Mouse (Mus musculus) liver, embryonic 16.5 days (tissue): ENCODE data around the gene Vmn1r77. TPM values are rescaled to one million over a fixed set of nuclear protein-coding genes. Genes with fewer than 3 reads are reported as not detected.
"Not testable (repeated sequence)": the region's sequence is repeated elsewhere in the genome, so short reads cannot be mapped to it uniquely, and the experiment has no call there.

Experiments
- ATAC-seq: fragments of 200-750 bp; cut with Nextera tagmentation; 2 replicates; pipeline ENCODE4 v1.8.0; 2017; ENCODE audit warnings: low read depth, mild to moderate bottlenecking, moderate number of reproducible peaks, moderate library complexity
- H3K27ac ChIP-seq: fragments of 300-500 bp; sonication (generic); 2 replicates; pipeline ENCODE4 v1.5.1; 2014; ENCODE audit warnings: mild to moderate bottlenecking, low read length
- H3K27me3 ChIP-seq: fragments of 300-500 bp; sonication (generic); 2 replicates; pipeline ENCODE4 v1.6.1; 2014; ENCODE audit warnings: low read depth, low read length, mixed read lengths; ENCODE audit not compliant: control insufficient read depth, insufficient read depth
- H3K36me3 ChIP-seq: fragments of 300-500 bp; sonication (generic); 2 replicates; pipeline ENCODE4 v1.6.1; 2014; ENCODE audit warnings: mild to moderate bottlenecking; ENCODE audit not compliant: control insufficient read depth, insufficient read depth
- H3K4me1 ChIP-seq: fragments of 300-500 bp; sonication (generic); 2 replicates; pipeline ENCODE4 v1.6.1; 2014; ENCODE audit warnings: low read depth, low read length, mixed read lengths; ENCODE audit not compliant: control insufficient read depth
- H3K4me2 ChIP-seq: fragments of 300-500 bp; sonication (generic); 2 replicates; pipeline ENCODE4 v1.6.1; 2014; ENCODE audit warnings: low read depth, low read length, mixed read lengths
- H3K4me3 ChIP-seq: fragments of 300-500 bp; sonication (generic); 2 replicates; pipeline ENCODE4 v1.5.1; 2014; ENCODE audit warnings: low read depth, mild to moderate bottlenecking, low read length
- H3K9ac ChIP-seq: fragments of 300-500 bp; sonication (generic); 2 replicates; pipeline ENCODE4 v1.6.1; 2014; ENCODE audit warnings: low read depth, low read length
- H3K9me3 ChIP-seq: fragments of 300-500 bp; sonication (generic); replicated peaks from 2 replicates; pipeline ENCODE4 v1.6.1; 2016; ENCODE audit warnings: low read length; ENCODE audit not compliant: control insufficient read depth
- WGBS: fragments of 180-500 bp; shearing (Covaris S2); extraction: QIAGEN DNeasy Blood & Tissue Kit; methylation state at CpG from one replicate; pipeline ENCODE4 v1.1.7; 2014; ENCODE audit not compliant: insufficient replicate concordance; 5-methylcytosine and 5-hydroxymethylcytosine counted together
- polyA plus RNA-seq: library from polyadenylated mRNA; unstranded; fragments of >200 nt; fragmentation: Nextera tagmentation; extraction: Ambion mirVana; gene quantifications from 2 replicates; pipeline ENCODE4 v1.2.1, GENCODE M21; 2015

Vmn1r77 gene
- not detected in 2 replicates for polyA plus RNA-seq

- H3K4me3 ChIP-seq, H3K4me2 ChIP-seq, ATAC-seq, H3K9me3 ChIP-seq, H3K27me3 ChIP-seq, H3K27ac ChIP-seq, H3K9ac ChIP-seq, H3K4me1 ChIP-seq, H3K36me3 ChIP-seq: not testable (repeated sequence)
Observed at GRCm38 (mm10) chr7:12036452-12036851, at the start of gene Vmn1r77. Gene Vmn1r77 (plus strand): TSS chr7:12036752.

GRCm38 (mm10) chr7:12011491-12011890 is 25.1 kb upstream of the Vmn1r77 start:
- H3K4me2 ChIP-seq, H3K36me3 ChIP-seq, H3K4me3 ChIP-seq, ATAC-seq, H3K27me3 ChIP-seq, H3K4me1 ChIP-seq, H3K27ac ChIP-seq, H3K9ac ChIP-seq: not testable (repeated sequence)
- 82% methylated on average over 5 of the region's 5 CpGs for WGBS
- peaks cover 26% of the 10 kb centered on the region for H3K9me3 ChIP-seq

GRCm38 (mm10) chr7:12012392-12012791 is 24.2 kb upstream of the Vmn1r77 start:
- not testable (repeated sequence) for H3K27me3 ChIP-seq, H3K9ac ChIP-seq, H3K27ac ChIP-seq, H3K36me3 ChIP-seq, H3K4me1 ChIP-seq, H3K4me2 ChIP-seq, H3K4me3 ChIP-seq, ATAC-seq
- 68% methylated on average over 3 of the region's 3 CpGs for WGBS
- H3K9me3 ChIP-seq = peaks cover 28% of the 10 kb centered on the region

- Histone ChIP-seq H3K9me3 (peaks cover 29% of the 10 kb centered on the region), H3K4me3 (no peak overlapping the region), H3K9ac (no peak overlapping the region), H3K4me2 (no peak overlapping the region), H3K36me3 (no peaks in the 10 kb centered on the region), H3K27me3 (no peaks in the 10 kb centered on the region), H3K27ac (no peak overlapping the region), H3K4me1 (no peaks in the 10 kb centered on the region)
- no peak for ATAC-seq
- 59% methylated on average over 4 of the region's 4 CpGs for WGBS
Observed at GRCm38 (mm10) chr7:12013106-12013505, 23.4 kb upstream of the Vmn1r77 start.

- not testable (repeated sequence) for H3K4me1 ChIP-seq, H3K4me2 ChIP-seq, H3K27me3 ChIP-seq, ATAC-seq, H3K9ac ChIP-seq, H3K27ac ChIP-seq, H3K36me3 ChIP-seq, H3K4me3 ChIP-seq
- WGBS = 68% methylated on average over 2 of the region's 2 CpGs
- peaks cover 22% of the 10 kb centered on the region for H3K9me3 ChIP-seq
Observed at GRCm38 (mm10) chr7:12017829-12018228, 18.7 kb upstream of the Vmn1r77 start.

- Histone ChIP-seq H3K9ac (no peak overlapping the region), H3K27me3 (no peaks in the 10 kb centered on the region), H3K9me3 (no peaks in the 10 kb centered on the region), H3K4me3 (no peak overlapping the region), H3K27ac (no peak overlapping the region), H3K4me1 (no peaks in the 10 kb centered on the region), H3K4me2 (no peak overlapping the region), H3K36me3 (no peaks in the 10 kb centered on the region)
- 48% methylated on average over 2 of the region's 2 CpGs for WGBS
- ATAC-seq = no peak
Observed at GRCm38 (mm10) chr7:12040664-12041063, 4.1 kb downstream of the Vmn1r77 start.

Other genes starting within 250 kb of the Vmn1r77 start
- gene Vmn1r74, start 202.8 kb upstream of the Vmn1r77 start, polyA plus RNA-seq = not detected in 2 replicates
- gene Vmn1r75, start 162.1 kb upstream of the Vmn1r77 start, polyA plus RNA-seq = not detected in 2 replicates
- gene Vmn1r76, start 98.5 kb upstream of the Vmn1r77 start, polyA plus RNA-seq = not detected in 2 replicates
- not detected in 2 replicates for gene Vmn1r78, start 113.5 kb downstream of the Vmn1r77 start, polyA plus RNA-seq
- not detected in 2 replicates for gene Vmn1r79, start 134.5 kb downstream of the Vmn1r77 start, polyA plus RNA-seq
- not detected in 2 replicates for gene Vmn1r80, start 152.5 kb downstream of the Vmn1r77 start, polyA plus RNA-seq
- gene Vmn1r81, start 231.5 kb downstream of the Vmn1r77 start, polyA plus RNA-seq = not detected in 2 replicates